Mouse (Mus musculus) ES-CJ7 (cell line): ENCODE data around the gene Slitrk3.
"Not testable (repeated sequence)": the region's sequence is repeated elsewhere in the genome, so short reads cannot be mapped to it uniquely, and the experiment has no call there.

ENCODE experiments used
- DNase-seq: peaks from one replicate; pipeline ENCODE4 v3.0.0; 2011; ENCODE audit warnings: low read depth, low spot score

Slitrk3 gene

GRCm38 (mm10) chr3:73057197-73057811 lies at the start of gene Slitrk3:
Gene Slitrk3 (minus strand): TSS chr3:73057803.
- DNase-seq: no peak

DNA sequence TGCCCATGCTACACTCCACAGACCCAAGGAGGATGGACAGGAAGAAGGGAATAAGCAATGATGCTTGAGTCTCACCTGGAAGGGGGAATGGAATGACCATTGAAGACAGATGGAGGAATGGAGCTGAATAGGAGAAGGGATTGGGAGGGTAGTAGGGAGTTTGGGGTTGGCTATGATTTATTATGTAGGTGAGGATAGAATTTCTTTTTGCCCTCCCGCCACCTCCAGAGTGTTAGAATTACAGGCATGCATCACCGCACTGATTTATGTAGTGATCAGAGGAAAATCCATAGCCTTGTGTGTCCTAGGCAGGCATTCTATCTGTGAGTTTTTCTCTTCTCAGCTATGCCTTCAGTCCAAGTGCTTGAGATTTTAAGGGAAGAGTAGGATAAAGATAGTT lies 36.8 kb upstream of the Slitrk3 start:
- not testable (repeated sequence) for DNase-seq

GRCm38 (mm10) chr3:73084620-73085019 lies 27.0 kb upstream of the Slitrk3 start:
- DNase-seq: no peak

DNA sequence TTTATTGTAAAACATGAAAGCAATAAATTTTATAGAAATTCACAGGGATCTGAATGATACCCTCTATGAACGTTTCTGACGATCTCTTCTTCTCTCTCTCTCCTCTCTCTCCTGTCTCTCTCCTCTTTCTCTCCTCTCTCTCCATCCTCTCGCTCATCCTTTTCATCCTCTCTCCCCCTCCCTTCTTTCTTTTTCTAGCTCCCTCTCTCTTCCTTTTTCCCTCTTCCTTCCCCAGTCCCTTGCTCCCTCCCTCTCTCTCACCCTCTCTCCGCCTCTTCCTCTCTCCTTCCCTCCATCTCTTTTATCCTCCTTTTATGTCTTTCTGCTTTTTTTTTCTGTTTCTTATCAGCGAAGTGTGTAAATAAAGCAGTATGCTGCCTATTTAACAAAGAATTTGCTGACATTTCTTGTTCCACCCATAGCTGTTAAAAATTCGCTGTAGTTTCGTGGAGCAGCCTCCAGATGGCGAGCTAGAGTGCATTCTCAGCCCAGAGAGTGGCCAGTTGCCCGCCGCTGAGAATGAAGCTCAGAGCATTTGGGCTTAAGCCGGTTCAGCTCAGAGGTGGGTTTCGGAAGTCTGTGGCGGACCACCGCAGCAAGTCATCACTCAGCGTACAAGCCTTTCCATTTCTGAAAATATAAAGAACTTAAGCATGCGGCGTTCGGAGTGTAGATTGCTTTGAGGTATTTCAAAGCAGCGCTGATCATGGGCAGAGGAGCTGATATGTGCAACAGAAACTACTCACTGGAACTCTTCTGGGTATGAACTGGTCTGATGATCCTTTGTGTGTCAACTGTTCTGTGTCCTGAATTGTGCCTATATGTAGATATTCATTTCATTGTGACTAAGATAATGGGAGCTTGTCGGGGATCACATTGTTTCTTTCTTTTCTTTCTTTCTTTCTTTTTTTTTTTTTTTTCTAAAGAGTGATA lies 8.5 kb upstream of the Slitrk3 start:
- peak; percentile 48 for DNase-seq

DNA sequence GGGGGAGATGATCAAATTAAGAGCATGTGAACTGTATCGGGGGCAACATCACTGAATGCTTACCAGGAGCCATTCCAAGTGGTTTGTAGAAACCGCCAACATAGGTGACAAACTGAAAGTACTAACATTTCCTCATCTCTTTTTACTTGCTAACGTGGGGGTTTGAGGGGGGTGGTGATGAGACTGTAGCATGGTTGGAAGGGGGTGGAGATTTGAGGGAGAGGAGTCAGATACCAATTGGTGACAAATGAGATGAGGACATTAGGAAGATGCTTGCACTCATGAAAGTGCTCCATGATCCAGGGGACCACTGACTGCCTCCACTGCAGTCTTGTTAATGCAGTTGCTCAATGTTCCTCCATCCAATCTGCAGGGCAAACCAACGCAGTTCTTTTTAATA lies 587 bp upstream of the Slitrk3 start:
- DNase-seq: no peak

- no peak for DNase-seq
Measured at GRCm38 (mm10) chr3:73056492-73057196, 959 bp downstream of the Slitrk3 start.

DNA sequence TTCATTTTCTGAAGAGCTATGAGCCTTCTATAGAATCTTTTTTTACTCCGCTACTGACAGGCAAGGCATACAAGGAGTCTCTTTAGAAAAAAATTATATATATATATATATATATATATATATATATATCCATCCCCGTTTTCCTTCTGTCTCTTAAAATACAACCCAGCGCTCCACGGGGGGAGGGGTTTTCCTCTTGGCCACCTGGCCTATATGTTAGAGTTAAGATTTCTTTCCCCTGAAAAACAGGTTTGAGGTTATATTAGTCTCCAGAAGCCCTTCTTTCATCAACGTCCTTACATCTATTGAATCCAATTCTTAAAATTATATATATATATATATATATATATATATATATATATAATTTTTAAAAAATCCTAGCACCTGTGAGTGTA lies 1.6 kb downstream of the Slitrk3 start:
- DNase-seq: no peak

- DNase-seq: no peak
Measured at GRCm38 (mm10) chr3:73055399-73056043, 2.1 kb downstream of the Slitrk3 start.

DNA sequence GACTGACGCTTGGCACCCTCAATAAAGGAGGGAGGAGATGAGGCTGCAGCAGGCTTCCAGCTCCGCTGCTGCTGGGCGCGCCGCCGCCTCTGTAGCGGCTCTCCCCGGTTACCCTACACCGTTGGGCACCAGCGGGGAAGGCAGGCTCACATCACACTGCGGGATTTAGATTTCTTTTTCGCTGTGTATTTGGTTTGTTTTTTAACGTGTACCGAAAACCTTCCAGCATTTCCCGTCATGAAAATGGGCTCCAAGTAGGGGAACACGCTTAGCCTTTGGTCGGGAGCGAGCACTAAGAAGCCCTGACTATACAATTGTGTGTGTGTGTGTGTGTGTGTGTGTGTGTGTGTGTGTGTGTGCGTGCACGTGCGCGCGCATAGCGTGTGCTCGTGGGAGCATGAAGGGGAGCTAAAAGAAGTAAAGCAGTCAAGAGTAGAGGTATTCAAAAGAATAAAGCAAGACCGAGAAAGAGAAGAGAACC lies 4.1 kb downstream of the Slitrk3 start:
- DNase-seq: no peak

DNA sequence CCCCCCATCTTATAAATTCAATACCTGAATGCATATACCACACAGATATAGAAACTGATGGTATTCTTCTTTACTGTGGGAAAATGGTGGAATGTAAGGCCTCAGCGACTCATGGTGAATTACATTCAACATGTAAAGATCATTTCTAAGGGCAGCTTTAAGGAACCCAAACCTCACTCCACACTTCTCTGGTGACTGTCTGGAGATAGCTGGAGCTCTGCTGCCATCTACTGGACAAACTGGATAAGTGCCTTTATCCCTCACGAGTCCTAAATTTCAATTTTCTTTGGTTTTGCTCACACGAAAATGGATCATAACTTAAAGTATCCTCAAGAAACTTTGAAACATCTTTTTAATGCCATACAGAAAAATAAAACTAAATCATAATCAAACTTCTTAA lies 11.4 kb downstream of the Slitrk3 start:
- DNase-seq: peak; percentile 59

DNA sequence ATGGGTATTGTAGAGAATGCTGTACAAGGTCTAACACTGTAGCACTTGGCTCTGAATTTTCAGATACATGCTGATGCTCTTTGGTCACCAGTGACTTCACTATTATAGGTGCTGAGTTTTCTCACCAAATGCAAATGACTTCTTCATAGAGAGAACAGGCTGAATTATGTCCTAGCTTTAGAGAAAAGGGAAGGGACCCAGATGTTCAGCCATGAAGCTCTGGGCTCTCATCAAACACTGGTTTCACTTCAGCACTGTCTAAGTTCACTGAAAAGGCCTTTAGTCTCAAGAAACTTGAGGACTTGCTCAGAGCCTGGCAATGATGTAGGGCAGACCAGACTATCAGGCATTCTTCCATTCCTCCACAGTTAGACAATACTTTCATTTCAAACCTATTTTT lies 15.3 kb downstream of the Slitrk3 start:
- DNase-seq: no peak

GRCm38 (mm10) chr3:73006045-73006444 lies 51.6 kb downstream of the Slitrk3 start:
- DNase-seq: peak; percentile 68

- no peak for DNase-seq
Measured at GRCm38 (mm10) chr3:73002933-73003696, 54.5 kb downstream of the Slitrk3 start.

DNA sequence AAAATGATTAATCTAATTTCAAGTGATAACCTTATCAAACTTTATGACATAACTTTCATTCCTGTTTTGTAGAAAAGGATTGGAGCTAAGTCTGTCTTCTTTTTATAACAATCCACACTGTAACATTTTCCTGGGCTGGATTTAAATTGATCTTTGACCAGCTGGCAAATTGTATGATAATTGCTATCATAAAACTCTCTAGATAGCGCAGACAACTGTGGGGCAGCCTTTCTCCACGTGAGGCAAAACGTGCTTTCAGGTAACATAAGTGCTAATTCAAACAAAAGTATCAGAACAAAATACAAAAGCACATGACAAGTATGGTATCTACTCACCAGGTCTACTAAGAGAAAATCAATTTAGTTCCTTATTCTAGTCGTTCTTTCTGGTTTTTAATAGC lies 60.1 kb downstream of the Slitrk3 start:
- no peak for DNase-seq
